Mouse (Mus musculus) brown adipose tissue, adult 24 weeks (tissue): ENCODE data around the gene Akap2. TPM values are rescaled to one million over a fixed set of nuclear protein-coding genes. Genes with fewer than 3 reads are reported as not detected.
A peak's percentile ranks its signal among the peaks of the same experiment; 100 is the strongest.

Source experiments
- H3K27ac ChIP-seq: fragments of 200-500 bp; replicated peaks from 2 replicates; pipeline ENCODE4 v1.5.1; 2012; ENCODE audit warnings: low read depth, mild to moderate bottlenecking, low read length
- H3K4me1 ChIP-seq: fragments of 200-500 bp; 2 replicates; pipeline ENCODE4 v1.6.1; 2012; ENCODE audit warnings: low read length, mixed read lengths; ENCODE audit not compliant: control insufficient read depth, insufficient read depth, insufficient read length
- H3K4me3 ChIP-seq: fragments of 200-500 bp; 2 replicates; pipeline ENCODE4 v1.5.1; 2012; ENCODE audit warnings: low read depth, mild to moderate bottlenecking, low read length, moderate library complexity; ENCODE audit not compliant: insufficient read depth
- polyA plus RNA-seq: library from polyadenylated mRNA; stranded (reverse); fragments of >200 nt; gene quantifications from 2 replicates; pipeline ENCODE4 v1.2.4, GENCODE M21; 2012; ENCODE audit not compliant: missing spikeins, insufficient read depth, insufficient read length

Gene Akap2
- polyA plus RNA-seq, 1 experiment, result 30.6 TPM

- Histone ChIP-seq H3K27ac (peak overlapping the region; percentile 86), H3K4me3 (no peak overlapping the region), H3K4me1 (peaks cover 39% of the 10 kb centered on the region)
These were observed 142.8 kb downstream of the Akap2 start for GRCm38 (mm10) chr4:57860204-57860611.

- Histone ChIP-seq H3K4me1 (peaks cover 41% of the 10 kb centered on the region), H3K4me3 (no peak overlapping the region), H3K27ac (peak overlapping the region; percentile 87)
These were observed 143.7 kb downstream of the Akap2 start for GRCm38 (mm10) chr4:57861166-57861565.

GRCm38 (mm10) chr4:57861856-57862255, 144.4 kb downstream of the Akap2 start:
- H3K4me3 ChIP-seq, result no peak overlapping the region

GRCm38 (mm10) chr4:57862269-57862986, 145.0 kb downstream of the Akap2 start:
- Histone ChIP-seq H3K4me1 (peaks cover 42% of the 10 kb centered on the region), H3K27ac (peak overlapping the region; percentile 87), H3K4me3 (no peak overlapping the region)

More at GRCm38 (mm10) chr4:57861856-57862255, 144.4 kb downstream of the Akap2 start:
- H3K4me1 ChIP-seq, result peaks cover 42% of the 10 kb centered on the region
- peak overlapping the region; percentile 87 for H3K27ac ChIP-seq

- Histone ChIP-seq H3K27ac (peak overlapping the region; percentile 79), H3K4me1 (peaks cover 28% of the 10 kb centered on the region; the same call in 1 of the 2 replicates), H3K4me3 (no peak overlapping the region)
These were observed 148.6 kb downstream of the Akap2 start for GRCm38 (mm10) chr4:57866088-57866487.

- no peak overlapping the region; the same call in 1 of the 2 replicates for H3K4me3 ChIP-seq
- peak overlapping the region; percentile 79 for H3K27ac ChIP-seq
These were observed 149.5 kb downstream of the Akap2 start for GRCm38 (mm10) chr4:57866990-57867389.

GRCm38 (mm10) chr4:57867454-57867853, 150.0 kb downstream of the Akap2 start:
- peaks cover 21% of the 10 kb centered on the region; the same call in 1 of the 2 replicates for H3K4me1 ChIP-seq
- H3K4me3 ChIP-seq, result no peak overlapping the region
- H3K27ac ChIP-seq, result peak overlapping the region; percentile 79

More at GRCm38 (mm10) chr4:57866990-57867389, 149.5 kb downstream of the Akap2 start:
- H3K4me1 ChIP-seq, result peaks cover 25% of the 10 kb centered on the region; the same call in 1 of the 2 replicates

GRCm38 (mm10) chr4:57879137-57879536, 161.7 kb downstream of the Akap2 start:
- Histone ChIP-seq H3K4me1 (peaks cover 7% of the 10 kb centered on the region; the same call in 1 of the 2 replicates), H3K27ac (no peak overlapping the region), H3K4me3 (no peak overlapping the region)

- H3K4me3 ChIP-seq, result no peak overlapping the region
- peaks cover 13% of the 10 kb centered on the region for H3K4me1 ChIP-seq
- no peak overlapping the region for H3K27ac ChIP-seq
These were observed 162.4 kb downstream of the Akap2 start for GRCm38 (mm10) chr4:57879804-57880357.

GRCm38 (mm10) chr4:57883520-57884421, 166.3 kb downstream of the Akap2 start:
- Histone ChIP-seq H3K4me3 (no peak overlapping the region), H3K27ac (no peak overlapping the region), H3K4me1 (peaks cover 25% of the 10 kb centered on the region)

GRCm38 (mm10) chr4:57884511-57884910, 167.1 kb downstream of the Akap2 start:
- Histone ChIP-seq H3K27ac (no peak overlapping the region), H3K4me3 (no peak overlapping the region), H3K4me1 (peaks cover 25% of the 10 kb centered on the region)

- H3K27ac ChIP-seq, result 0 out of 2 replicates have a peak overlapping the region, but pooled peaks have one; percentile 20
- peaks cover 25% of the 10 kb centered on the region for H3K4me1 ChIP-seq
- no peak overlapping the region for H3K4me3 ChIP-seq
These were observed 167.7 kb downstream of the Akap2 start for GRCm38 (mm10) chr4:57885186-57885585.

- no peak overlapping the region for H3K27ac ChIP-seq
- peaks cover 25% of the 10 kb centered on the region for H3K4me1 ChIP-seq
- H3K4me3 ChIP-seq, result no peak overlapping the region
These were observed 168.8 kb downstream of the Akap2 start for GRCm38 (mm10) chr4:57886066-57886887.

GRCm38 (mm10) chr4:57886888-57887230, 169.4 kb downstream of the Akap2 start:
- Histone ChIP-seq H3K27ac (no peak overlapping the region), H3K4me1 (peaks cover 25% of the 10 kb centered on the region), H3K4me3 (no peak overlapping the region)
